Mouse (Mus musculus) kidney, adult 8-10 months (tissue): ENCODE results near the gene Zcchc4.

Experiments
- DNase-seq, 2 experiments: peaks; one replicate each; pipeline ENCODE4 v3.0.0; 2022

Gene Zcchc4

DNA sequence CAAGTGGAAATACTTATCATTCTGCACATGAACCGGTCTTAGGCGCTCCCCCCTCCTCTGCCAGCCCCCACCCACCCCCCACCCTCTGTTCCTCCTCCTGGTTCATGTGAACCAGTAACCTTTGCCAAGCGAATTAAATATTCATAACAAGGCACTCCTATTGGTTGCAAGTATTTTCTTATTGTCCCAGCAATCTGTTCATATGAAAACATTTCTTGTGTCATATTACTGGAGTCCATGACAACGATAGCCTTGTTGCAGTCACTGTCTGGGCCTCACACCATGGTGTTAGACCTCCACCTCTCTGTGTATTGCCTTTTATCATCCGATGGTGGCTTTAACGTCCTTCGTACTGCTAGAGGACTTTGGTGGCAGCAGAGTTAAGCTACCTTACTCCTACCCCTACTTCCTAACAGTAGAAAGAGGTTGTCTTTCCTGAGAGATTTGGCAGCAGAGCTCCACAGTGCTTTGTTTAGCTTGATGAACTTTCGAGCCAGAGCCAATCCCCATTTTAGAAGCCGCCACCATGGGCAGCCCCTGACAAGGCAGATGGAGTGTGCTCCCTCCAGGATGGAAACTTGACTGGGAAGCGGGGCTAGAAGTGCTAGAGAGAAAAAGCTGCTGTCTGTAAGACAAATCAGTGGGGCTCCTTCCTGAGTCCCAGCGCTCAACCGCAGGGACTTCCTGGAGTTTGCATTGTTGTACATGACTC, 24.2 kb downstream of the Zcchc4 start:
- no peak for DNase-seq

DNA sequence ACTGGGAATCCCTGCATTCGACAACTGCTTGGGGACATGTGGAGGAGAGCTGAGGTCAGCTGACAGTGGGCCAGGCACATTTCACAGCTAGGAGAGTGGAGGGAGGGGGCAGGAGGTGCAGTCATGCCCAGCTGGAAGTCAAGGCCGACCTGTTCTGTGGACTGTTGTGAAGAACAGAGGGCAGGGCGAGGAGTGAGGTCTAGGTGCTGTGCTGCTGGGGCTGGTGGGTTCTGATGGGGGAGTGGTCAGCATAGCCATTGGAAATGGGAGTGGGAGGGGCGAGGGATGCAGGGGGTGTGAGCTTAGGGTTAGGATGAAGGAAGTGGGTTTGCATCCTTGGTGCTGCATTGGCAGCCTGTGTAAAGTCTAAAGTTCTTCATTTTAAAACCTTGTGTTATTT, 30.6 kb downstream of the Zcchc4 start:
- DNase-seq = no peak

DNA sequence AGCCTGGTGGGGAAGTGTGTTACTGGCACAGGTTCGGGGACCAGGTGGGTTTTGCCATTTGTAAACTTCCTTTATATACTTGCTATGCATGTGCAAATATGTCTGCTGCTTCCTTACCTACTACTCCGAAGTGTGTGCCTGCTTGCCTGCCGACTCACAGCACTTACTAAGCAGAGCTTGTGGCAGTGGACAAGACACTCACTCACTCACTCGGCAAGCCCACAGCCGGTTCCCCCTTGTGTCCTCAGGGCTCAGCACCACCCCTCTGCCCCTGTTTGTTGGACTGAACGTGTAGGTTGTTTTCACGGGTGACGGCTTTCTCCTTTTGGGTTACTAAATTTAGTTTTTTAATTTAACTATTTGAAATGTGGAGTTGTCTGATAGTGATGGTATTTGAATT, 31.1 kb downstream of the Zcchc4 start:
- DNase-seq = no peak

DNA sequence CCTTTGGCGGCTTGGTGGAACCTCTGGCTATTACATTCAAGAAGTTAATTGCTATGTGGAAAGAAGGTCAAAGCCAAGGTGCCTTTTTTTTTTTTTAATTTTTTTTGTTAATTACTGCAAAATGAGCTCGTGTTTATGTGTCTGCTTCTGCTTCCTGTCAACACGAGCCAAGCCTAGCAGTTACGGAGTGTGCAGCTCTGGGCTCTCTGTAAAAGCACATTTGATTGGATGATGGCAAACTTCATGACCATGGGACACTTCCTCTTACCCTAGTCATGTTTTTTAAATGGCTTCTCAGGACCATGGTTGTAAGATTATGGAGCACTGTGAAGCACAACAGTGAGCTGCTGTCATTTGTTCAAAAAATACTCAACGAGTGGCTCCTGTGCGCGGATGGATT, 31.8 kb downstream of the Zcchc4 start:
- DNase-seq = no peak

DNA sequence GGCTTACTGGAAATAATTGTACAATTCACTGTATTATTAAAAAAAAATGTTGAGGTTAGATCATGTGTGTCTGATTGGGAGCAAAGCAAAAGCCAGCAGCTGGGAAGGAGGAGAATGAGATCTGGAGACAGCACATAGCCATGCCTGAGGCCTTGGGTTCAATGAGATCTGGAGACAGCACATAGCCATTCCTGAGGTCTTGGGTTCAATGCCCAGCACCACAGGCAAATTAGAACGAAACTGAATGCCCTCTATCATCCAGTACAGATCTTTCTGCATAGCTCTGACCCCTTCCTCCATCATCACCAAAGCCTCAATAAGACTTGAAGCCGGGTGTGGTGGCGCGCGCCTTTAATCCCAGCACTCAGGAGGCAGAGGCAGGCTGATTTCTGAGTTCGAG, 35.2 kb downstream of the Zcchc4 start:
- DNase-seq = no peak

DNA sequence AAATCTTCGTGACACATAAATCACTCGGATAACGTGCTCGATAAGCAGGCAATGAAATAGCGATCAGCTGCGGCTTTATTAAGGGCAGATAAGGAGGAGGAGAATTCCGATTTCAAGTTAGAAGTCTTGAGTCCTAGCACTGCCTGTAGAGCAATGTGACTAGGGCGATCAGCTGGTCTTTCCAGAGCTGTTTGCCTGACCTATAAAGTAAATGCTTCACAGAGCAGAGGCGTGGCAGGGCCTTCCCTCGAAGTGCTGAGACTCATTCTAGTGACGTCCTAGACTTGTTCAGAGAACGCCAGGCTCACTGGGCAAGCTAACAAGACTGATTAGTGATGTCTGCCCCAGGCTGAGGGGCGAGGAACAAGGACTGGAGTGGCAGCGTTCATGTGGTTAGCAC, 35.8 kb downstream of the Zcchc4 start:
- DNase-seq = no peak

- DNase-seq = no peak
Measured at GRCm38 (mm10) chr5:52812456-52812855, 37.2 kb downstream of the Zcchc4 start.

DNA sequence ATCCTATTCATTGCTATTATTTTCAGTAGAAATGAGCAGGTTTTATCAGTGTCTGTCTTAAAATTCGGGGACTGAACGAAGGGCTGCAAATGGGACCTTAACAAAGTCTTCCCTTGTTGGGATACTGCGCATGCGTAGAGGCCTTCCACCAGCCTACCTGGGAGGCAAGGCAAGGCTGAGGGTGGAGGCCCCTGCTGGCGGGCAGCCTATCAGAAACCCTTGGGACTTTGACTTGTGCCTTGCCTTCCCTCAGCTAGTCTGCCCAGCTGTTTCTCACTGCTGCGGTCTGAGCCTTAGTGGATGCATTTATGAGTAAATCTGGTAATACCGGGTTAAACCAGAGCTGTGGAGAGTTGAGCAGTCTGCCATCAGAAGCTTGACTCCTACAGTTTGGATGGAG, 38.1 kb downstream of the Zcchc4 start:
- DNase-seq = no peak

DNA sequence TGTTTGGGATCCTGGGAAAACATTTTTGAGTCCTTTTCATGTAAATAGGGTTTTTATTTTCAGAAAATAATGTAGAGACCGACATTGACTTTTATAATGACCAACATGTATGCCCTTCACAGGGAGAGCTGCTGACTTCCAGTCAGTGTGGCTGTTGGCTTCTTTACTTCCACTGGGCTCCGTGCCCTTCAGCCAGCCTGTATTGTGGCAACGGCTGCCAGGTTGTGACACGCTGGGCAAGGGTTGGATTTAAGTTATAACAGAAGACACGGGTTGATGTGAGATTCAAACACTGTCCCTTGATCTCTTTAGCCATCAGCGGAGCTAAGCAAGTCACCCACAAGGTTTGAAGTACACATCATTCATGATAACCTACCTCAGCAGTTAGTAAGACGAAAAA, 43.5 kb downstream of the Zcchc4 start:
- no peak for DNase-seq

DNA sequence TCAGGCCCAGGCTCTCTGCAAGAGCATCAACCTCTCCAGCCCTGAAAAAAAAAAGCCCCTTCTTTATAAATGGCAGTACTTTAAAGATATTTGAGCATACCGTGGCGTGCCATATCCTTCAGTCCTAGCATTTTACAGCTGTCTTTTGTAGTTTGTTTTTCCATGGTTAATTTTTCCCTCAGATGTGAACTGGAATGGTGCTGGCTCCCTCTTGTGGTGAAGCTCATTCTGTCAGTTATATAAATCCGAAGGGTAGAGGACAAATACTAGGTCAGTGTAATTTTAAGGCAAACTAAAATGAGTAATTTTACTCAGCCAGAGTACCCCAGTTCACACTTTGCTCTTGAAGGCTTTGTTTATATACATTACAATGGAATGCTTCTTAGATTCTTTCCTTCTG, 46.5 kb downstream of the Zcchc4 start:
- peak; percentile 66 to 68 for DNase-seq

GRCm38 (mm10) chr5:52827923-52828322, 52.7 kb downstream of the Zcchc4 start:
- DNase-seq = no peak

- DNase-seq = peak in 1 of 2 experiments; percentile 10
Measured at GRCm38 (mm10) chr5:52833005-52833404, 57.8 kb downstream of the Zcchc4 start.

- peak; percentile 100 for DNase-seq
Measured at GRCm38 (mm10) chr5:52833761-52834274, 58.6 kb downstream of the Zcchc4 start, which contains the start of gene Anapc4. Gene Anapc4 (plus strand): TSS chr5:52834012.

DNA sequence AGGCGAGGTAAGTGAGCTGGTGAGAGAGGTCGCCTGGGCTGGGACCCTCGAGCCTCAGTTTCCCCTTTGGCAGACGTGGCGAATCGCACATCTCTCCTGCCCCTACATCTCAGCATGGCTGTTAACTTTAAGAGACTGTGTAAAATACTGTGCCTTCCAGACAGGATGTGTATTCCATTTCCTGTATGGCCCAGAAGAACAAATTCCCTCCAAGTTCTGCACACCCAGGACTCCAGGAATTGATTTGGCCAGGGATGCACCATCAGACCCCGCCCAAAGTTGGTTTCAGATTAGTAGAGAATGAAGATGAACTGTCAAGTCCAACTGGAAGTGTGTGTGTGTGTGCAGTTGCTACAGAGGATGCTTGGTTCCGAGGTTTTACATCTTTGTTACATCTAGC, 59.2 kb downstream of the Zcchc4 start:
- no peak for DNase-seq

GRCm38 (mm10) chr5:52844319-52844718, 69.1 kb downstream of the Zcchc4 start:
- no peak for DNase-seq

DNA sequence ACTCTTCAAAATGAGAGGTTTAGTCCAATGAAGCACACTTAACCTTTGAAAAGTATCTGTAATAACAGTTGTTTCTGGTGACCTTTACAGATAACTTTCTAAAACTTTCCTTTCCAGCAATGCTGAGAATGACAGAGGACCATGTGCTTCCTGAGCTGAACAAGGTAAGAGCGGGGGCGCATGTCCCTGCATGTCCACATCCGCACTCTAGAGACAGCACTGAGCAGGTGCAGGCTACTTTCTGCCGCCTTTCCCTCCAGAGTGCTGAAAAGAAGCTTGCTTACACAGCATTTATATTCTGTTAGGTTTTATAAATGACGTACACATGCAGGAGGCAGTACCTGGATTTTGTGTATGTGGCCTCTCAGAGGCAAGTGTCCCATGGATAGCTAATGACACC, 80.5 kb downstream of the Zcchc4 start:
- DNase-seq = no peak

DNA sequence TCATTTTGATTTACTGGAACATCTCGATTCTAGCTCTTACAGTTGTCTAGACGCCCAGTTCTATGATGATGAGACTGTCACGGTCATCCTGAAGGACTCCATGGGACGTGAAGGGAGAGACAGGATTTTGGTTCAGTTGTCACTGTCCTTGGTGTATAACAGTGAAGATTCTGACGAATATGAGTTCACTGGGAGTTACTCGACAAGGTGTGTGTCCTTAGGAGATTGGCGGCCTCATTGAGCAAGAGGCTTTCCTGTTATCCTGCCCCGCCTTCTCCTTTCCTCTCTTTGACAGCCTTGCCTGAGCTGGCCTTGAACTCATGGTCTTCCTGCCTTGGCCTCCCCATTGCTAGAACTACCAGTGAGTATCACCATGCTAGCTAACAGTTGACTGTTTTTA, 89.2 kb downstream of the Zcchc4 start:
- DNase-seq = no peak

- DNase-seq = peak; percentile 37 to 71
Measured at GRCm38 (mm10) chr5:52865825-52866224, 90.6 kb downstream of the Zcchc4 start.

DNA sequence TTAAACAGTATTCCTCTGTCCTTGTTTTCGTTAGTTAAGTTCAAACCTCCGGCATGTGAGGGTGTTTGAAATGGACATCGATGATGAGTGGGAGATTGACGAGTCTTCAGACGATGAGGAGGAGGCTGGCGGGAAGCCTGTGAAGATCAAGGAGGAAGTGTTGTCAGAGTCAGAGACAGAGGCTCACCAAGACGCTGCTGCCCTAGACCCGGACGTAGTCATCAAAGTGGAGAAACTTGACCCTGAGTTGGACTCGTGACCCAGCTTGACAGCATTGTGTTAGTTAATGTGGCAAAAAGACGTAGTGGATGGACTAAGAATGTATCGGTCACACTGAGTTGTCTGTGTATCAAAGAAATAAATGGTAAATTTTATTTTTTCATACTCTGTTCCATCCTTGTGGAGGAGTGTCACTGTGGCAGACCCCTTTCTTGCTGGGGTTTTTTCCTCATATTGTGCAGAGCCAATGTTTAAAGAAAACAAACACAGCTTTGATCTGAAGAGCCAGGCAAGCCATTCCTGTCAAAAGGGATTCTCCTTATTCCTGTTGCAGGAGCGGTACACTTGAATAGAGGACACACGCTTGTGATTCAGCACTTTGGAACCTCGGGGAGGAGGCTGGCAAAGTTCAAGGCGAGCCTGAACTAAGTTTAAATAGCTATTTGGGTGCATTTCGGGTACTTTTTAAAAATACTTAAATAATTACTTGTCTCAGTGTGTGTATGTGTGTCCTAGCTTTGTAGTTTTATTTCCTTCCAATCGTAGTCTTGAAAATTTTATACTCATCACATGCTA, 91.3 kb downstream of the Zcchc4 start:
- DNase-seq = no peak

DNA sequence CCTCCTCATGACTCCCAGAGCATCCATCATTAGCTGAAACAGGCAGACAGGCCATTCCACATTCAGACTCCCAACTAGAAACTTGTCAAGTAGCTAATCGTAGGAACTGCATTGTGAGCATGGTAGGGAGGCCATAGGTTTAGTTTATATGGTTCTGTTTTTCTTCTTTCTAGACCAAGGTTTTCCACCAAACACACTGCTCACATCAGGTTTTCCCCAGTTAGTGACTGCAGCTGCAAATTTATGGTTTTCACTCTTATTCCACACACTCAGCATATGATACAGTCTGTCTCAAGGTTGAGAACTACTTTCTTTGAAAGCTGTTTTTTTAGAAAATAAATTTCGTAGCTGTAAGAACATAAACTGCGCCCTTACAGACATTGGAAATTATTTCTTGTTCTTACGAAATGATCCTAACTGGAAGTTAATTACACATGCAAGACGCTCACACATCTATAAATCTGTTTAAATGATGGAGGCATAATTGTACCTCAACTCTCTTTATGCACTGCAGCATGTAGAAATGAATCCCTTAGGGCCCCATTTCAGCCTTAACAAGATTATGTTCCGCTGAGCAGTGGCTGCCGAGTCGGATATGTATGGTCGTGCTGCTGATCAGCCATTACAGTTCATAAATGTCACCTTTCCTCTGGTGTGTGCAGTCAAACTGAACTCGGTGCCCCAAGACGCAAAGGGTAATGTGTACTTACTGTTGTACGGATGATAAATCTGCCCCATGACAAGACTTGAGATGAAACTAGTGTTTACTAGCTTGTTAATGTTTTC, 93.9 kb downstream of the Zcchc4 start:
- no peak for DNase-seq

GRCm38 (mm10) chr5:52871461-52871860, 96.3 kb downstream of the Zcchc4 start:
- no peak for DNase-seq

GRCm38 (mm10) chr5:52871986-52872385, 96.8 kb downstream of the Zcchc4 start:
- no peak for DNase-seq
